In genomic region chr10:125607787-125608617, GRCm38 (mm10) we compare ENCODE assay signal across 18 mouse cellular contexts.
DNase-seq lines count a peak whose midpoint lies in the region; ATAC-seq and TF ChIP-seq lines count a peak whose summit lies in the region.
"Had no signal": no experiment of that assay in that cellular context is flagged by ENCODE, and none has a peak within 500 bp of the region (broad histone marks: within the 10 kb centered on the region; RNA-seq: fewer than 3 reads in every experiment).

No protein-coding gene starts in this region.

- ATAC-seq in forebrain, embryonic 12.5 days (ENCODE audit: low FRiP score): peak; percentile 79
- peak; percentile 84 for ATAC-seq in hindbrain, embryonic 13.5 days (ENCODE audit: low FRiP score)
- peak; percentile 81 for ATAC-seq in midbrain, embryonic 14.5 days (ENCODE audit: low FRiP score, low TSS enrichment)

- H3K9ac ChIP-seq in forebrain, embryonic 12.5 days: no peak overlapping the region
- H3K9ac ChIP-seq in hindbrain, embryonic 13.5 days: no peak overlapping the region
- H3K9ac ChIP-seq in midbrain, embryonic 14.5 days (replicated peaks; ENCODE audit: low read length): 0 out of 2 replicates have a peak overlapping the region, but pooled peaks have one; percentile 1
- H3K9ac ChIP-seq: embryonic facial prominence, embryonic 12.5 days; limb, embryonic 15.5 days; liver, embryonic 15.5 days had no signal

- no peaks in the 10 kb centered on the region for H3K36me3 ChIP-seq in forebrain, embryonic 12.5 days (replicated peaks)
- H3K36me3 ChIP-seq in hindbrain, embryonic 13.5 days: no peaks in the 10 kb centered on the region
- H3K36me3 ChIP-seq in midbrain, embryonic 14.5 days (ENCODE audit: control insufficient read depth, insufficient read depth, low read length): no peaks in the 10 kb centered on the region
- H3K36me3 ChIP-seq: embryonic facial prominence, embryonic 12.5 days; limb, embryonic 15.5 days; liver, embryonic 15.5 days had no signal

- no peak overlapping the region for H3K4me3 ChIP-seq in forebrain, embryonic 12.5 days (replicated peaks)
- no peak overlapping the region for H3K4me3 ChIP-seq in hindbrain, embryonic 13.5 days
- no peak overlapping the region for H3K4me3 ChIP-seq in midbrain, embryonic 14.5 days (replicated peaks; ENCODE audit: low read depth, low read length)
- H3K4me3 ChIP-seq: embryonic facial prominence, embryonic 12.5 days; erythroblast, embryonic 14.5 days; limb, embryonic 15.5 days; liver, embryonic 15.5 days had no signal

- no peak for TF ChIP-seq CTCF in brain, embryonic 14.5 days (IDR thresholded peaks at IDR 0.05; ENCODE audit: borderline replicate concordance, extremely low read depth, insufficient read depth, insufficient read length)

- H3K4me2 ChIP-seq in forebrain, embryonic 12.5 days: no peak overlapping the region
- H3K4me2 ChIP-seq in hindbrain, embryonic 13.5 days: no peak overlapping the region
- H3K4me2 ChIP-seq in midbrain, embryonic 14.5 days (ENCODE audit: low read length): peak overlapping the region; percentile 14; the same call in 1 of the 2 replicates
- H3K4me2 ChIP-seq: embryonic facial prominence, embryonic 12.5 days; limb, embryonic 15.5 days; liver, embryonic 15.5 days had no signal

- H3K27me3 ChIP-seq in forebrain, embryonic 12.5 days: 0 out of 2 replicates have a peak, but pooled peaks cover 5% of the 10 kb centered on the region
- H3K27me3 ChIP-seq in hindbrain, embryonic 13.5 days: no peaks in the 10 kb centered on the region
- no peaks in the 10 kb centered on the region for H3K27me3 ChIP-seq in midbrain, embryonic 14.5 days (ENCODE audit: control insufficient read depth, insufficient read depth, low read length)
- H3K27me3 ChIP-seq: embryonic facial prominence, embryonic 12.5 days; limb, embryonic 15.5 days; liver, embryonic 15.5 days had no signal

- H3K27ac ChIP-seq in forebrain, embryonic 12.5 days: no peak overlapping the region
- H3K27ac ChIP-seq in hindbrain, embryonic 13.5 days: 0 out of 2 replicates have a peak overlapping the region, but pooled peaks have one; percentile 44
- H3K27ac ChIP-seq in midbrain, embryonic 14.5 days (replicated peaks; ENCODE audit: low read depth, low read length): peak overlapping the region; percentile 37
- H3K27ac ChIP-seq: embryonic facial prominence, embryonic 12.5 days; limb, embryonic 15.5 days; liver, embryonic 15.5 days had no signal

- peak; percentile 81 for DNase-seq in brain, embryonic 14.5 days (ENCODE audit: low read depth)
- peak; percentile 72 for DNase-seq in midbrain, embryonic 14.5 days
- DNase-seq in retina, embryonic 14.5 days (ENCODE audit: low spot score): no peak
- DNase-seq in urinary bladder, postnatal 14 days (ENCODE audit: low spot score): no peak
- no peak for DNase-seq in frontal cortex, postnatal 36 days (ENCODE audit: low spot score in 2 of 2)
- DNase-seq in spleen, postnatal 14 days (ENCODE audit: low spot score in 2 of 2): no peak
- DNase-seq: B cell, adult 2 months; cerebellum, postnatal 10 days; gastrocnemius, postnatal 25 days; kidney, adult 18-20 months; kidney, postnatal 10 days; thymus, postnatal 14 days had no signal

- H3K9me3 ChIP-seq in forebrain, embryonic 12.5 days: no peaks in the 10 kb centered on the region
- H3K9me3 ChIP-seq in hindbrain, embryonic 13.5 days: no peaks in the 10 kb centered on the region
- no peaks in the 10 kb centered on the region for H3K9me3 ChIP-seq in midbrain, embryonic 14.5 days (ENCODE audit: control insufficient read depth, low read length)
- H3K9me3 ChIP-seq: embryonic facial prominence, embryonic 12.5 days; limb, embryonic 15.5 days; liver, embryonic 15.5 days had no signal

- H3K4me1 ChIP-seq in forebrain, embryonic 12.5 days: peaks cover 5% of the 10 kb centered on the region
- H3K4me1 ChIP-seq in hindbrain, embryonic 13.5 days (replicated peaks): peaks cover 7% of the 10 kb centered on the region; the same call in 1 of the 2 replicates
- no peaks in the 10 kb centered on the region for H3K4me1 ChIP-seq in midbrain, embryonic 14.5 days (ENCODE audit: control insufficient read depth, insufficient read depth, low read length)
- H3K4me1 ChIP-seq: embryonic facial prominence, embryonic 12.5 days; limb, embryonic 15.5 days; liver, embryonic 15.5 days had no signal

- no peak for TF ChIP-seq POLR2A in brain, embryonic 14.5 days (IDR thresholded peaks at IDR 0.05; ENCODE audit: borderline replicate concordance, extremely low read depth, insufficient read depth, insufficient read length, poor library complexity, severe bottlenecking)

- 40% methylated on average over 10 of the region's 10 CpGs for WGBS in forebrain, embryonic 12.5 days
- 53% methylated on average over 10 of the region's 10 CpGs for WGBS in hindbrain, embryonic 13.5 days
- 32% methylated on average over 10 of the region's 10 CpGs for WGBS in midbrain, embryonic 14.5 days

Comparison
In these comparisons a context has a peak if more than half of its experiments do, and no peak if none do; other contexts are left out.
1. DNase-seq: peak in brain, embryonic 14.5 days (single experiment) and midbrain, embryonic 14.5 days (single experiment); none in retina, embryonic 14.5 days (single experiment), urinary bladder, postnatal 14 days (single experiment), frontal cortex, postnatal 36 days (0 of 2) and spleen, postnatal 14 days (0 of 2).
2. Peak in every context shown above with its lines, with median percentiles within 50 percentile points of each other: ATAC-seq.